Mouse (Mus musculus) lung, postnatal 25 days (tissue): ENCODE results near the gene Plscr4.

Experiments used
- DNase-seq: peaks from one replicate; pipeline ENCODE4 v3.0.0; 2022; ENCODE audit warnings: low spot score

Plscr4 gene

GRCm38 (mm10) chr9:92457261-92458058, at the start of gene Plscr4:
Gene Plscr4, plus strand, starts transcription at chr9:92457373.
- peak; percentile 77 for DNase-seq

- no peak for DNase-seq
Observed at GRCm38 (mm10) chr9:92410225-92410624, 46.9 kb upstream of the Plscr4 start.

GRCm38 (mm10) chr9:92412045-92412444, 45.1 kb upstream of the Plscr4 start:
- peak; percentile 33 for DNase-seq

- no peak for DNase-seq
Observed at GRCm38 (mm10) chr9:92413684-92414083, 43.5 kb upstream of the Plscr4 start.

- DNase-seq, result peak; percentile 39
Observed at GRCm38 (mm10) chr9:92437781-92438180, 19.4 kb upstream of the Plscr4 start.

GRCm38 (mm10) chr9:92441468-92441867, 15.7 kb upstream of the Plscr4 start:
- DNase-seq, result no peak

GRCm38 (mm10) chr9:92444536-92444935, 12.6 kb upstream of the Plscr4 start:
- no peak for DNase-seq

- DNase-seq, result no peak
Observed at GRCm38 (mm10) chr9:92456605-92457004, 568 bp upstream of the Plscr4 start.

- DNase-seq, result no peak
Observed at GRCm38 (mm10) chr9:92458059-92458402, 858 bp downstream of the Plscr4 start.

- no peak for DNase-seq
Observed at GRCm38 (mm10) chr9:92458418-92458817, 1.2 kb downstream of the Plscr4 start.

- no peak for DNase-seq
Observed at GRCm38 (mm10) chr9:92467724-92468123, 10.6 kb downstream of the Plscr4 start.

- DNase-seq, result no peak
Observed at GRCm38 (mm10) chr9:92472256-92472855, 15.2 kb downstream of the Plscr4 start.

- no peak for DNase-seq
Observed at GRCm38 (mm10) chr9:92473178-92473577, 16.0 kb downstream of the Plscr4 start.

GRCm38 (mm10) chr9:92474244-92474643, 17.1 kb downstream of the Plscr4 start:
- DNase-seq, result no peak

GRCm38 (mm10) chr9:92481663-92482062, 24.5 kb downstream of the Plscr4 start:
- DNase-seq, result no peak

GRCm38 (mm10) chr9:92482551-92482950, 25.4 kb downstream of the Plscr4 start:
- DNase-seq, result no peak

GRCm38 (mm10) chr9:92484710-92485267, 27.6 kb downstream of the Plscr4 start:
- DNase-seq, result no peak

- no peak for DNase-seq
Observed at GRCm38 (mm10) chr9:92489857-92490256, 32.7 kb downstream of the Plscr4 start.

- DNase-seq, result no peak
Observed at GRCm38 (mm10) chr9:92490319-92490718, 33.1 kb downstream of the Plscr4 start.

GRCm38 (mm10) chr9:92491274-92491673, 34.1 kb downstream of the Plscr4 start:
- no peak for DNase-seq

GRCm38 (mm10) chr9:92499710-92500410, 42.7 kb downstream of the Plscr4 start:
- peak; percentile 79 for DNase-seq

GRCm38 (mm10) chr9:92504256-92504655, 47.1 kb downstream of the Plscr4 start:
- DNase-seq, result no peak

GRCm38 (mm10) chr9:92504889-92505288, 47.7 kb downstream of the Plscr4 start:
- no peak for DNase-seq
